Mouse (Mus musculus): ENCODE measurements at regions not wholly inside any gene's neighbourhood (a gene's known extent, or its start where the extent isn't known, plus 50 kb on each side); places are given as distances from the start of the nearest gene placed in this dataset.

GRCm38 (mm10) chr5:82964513-82964912 lies 390.5 kb downstream of the Tecrl start:
- Histone ChIP-seq H3K9me3 (ENCODE audit: control insufficient read depth, low read length) (no peaks in the 10 kb centered on the region), H3K27me3 (replicated peaks; ENCODE audit: control insufficient read depth, insufficient read depth, low read length) (no peaks in the 10 kb centered on the region), H3K36me3 (ENCODE audit: control insufficient read depth, insufficient read depth, low read length) (no peaks in the 10 kb centered on the region), H3K4me1 (replicated peaks; ENCODE audit: control insufficient read depth, insufficient read depth, low read length) (no peaks in the 10 kb centered on the region), H3K4me2 (no peak overlapping the region), H3K4me3 (ENCODE audit: low read depth, low read length) (no peak overlapping the region), H3K27ac (ENCODE audit: low read depth, low read length) (no peak overlapping the region), H3K9ac (ENCODE audit: low read depth, low read length) (no peak overlapping the region)
- ATAC-seq (replicated peaks; ENCODE audit: low FRiP score) (no peak), DNase-seq (ENCODE audit: low spot score) (no peak)
- 68% methylated on average over 3 of the region's 3 CpGs for WGBS

GRCm38 (mm10) chr5:82956012-82956411 lies 399.0 kb downstream of the Tecrl start:
- DNase-seq (ENCODE audit: low spot score): no peak
- no peak overlapping the region for H3K4me3 ChIP-seq (ENCODE audit: low read depth, low read length)
- H3K9ac ChIP-seq (ENCODE audit: low read depth, low read length): no peak overlapping the region
- H3K27ac ChIP-seq (ENCODE audit: low read depth, low read length): no peak overlapping the region
- H3K27me3 ChIP-seq (replicated peaks; ENCODE audit: control insufficient read depth, insufficient read depth, low read length): no peaks in the 10 kb centered on the region
- H3K4me1 ChIP-seq (replicated peaks; ENCODE audit: control insufficient read depth, insufficient read depth, low read length): no peaks in the 10 kb centered on the region
- no peaks in the 10 kb centered on the region for H3K9me3 ChIP-seq (ENCODE audit: control insufficient read depth, low read length)
- no peaks in the 10 kb centered on the region for H3K36me3 ChIP-seq (ENCODE audit: control insufficient read depth, insufficient read depth, low read length)
- ATAC-seq (replicated peaks; ENCODE audit: low FRiP score): no peak
- 70% methylated on average over 3 of the region's 3 CpGs for WGBS
- no peak overlapping the region for H3K4me2 ChIP-seq

- no peaks in the 10 kb centered on the region for H3K27me3 ChIP-seq (replicated peaks; ENCODE audit: control insufficient read depth, insufficient read depth, low read length)
- WGBS: 58% methylated on average over 1 of the region's 1 CpGs
- H3K4me1 ChIP-seq (replicated peaks; ENCODE audit: control insufficient read depth, insufficient read depth, low read length): no peaks in the 10 kb centered on the region
- no peaks in the 10 kb centered on the region for H3K9me3 ChIP-seq (ENCODE audit: control insufficient read depth, low read length)
- ATAC-seq (replicated peaks; ENCODE audit: low FRiP score) (peak; percentile 91), DNase-seq (ENCODE audit: low spot score) (no peak)
- no peak overlapping the region for H3K27ac ChIP-seq (ENCODE audit: low read depth, low read length)
- no peak overlapping the region for H3K4me3 ChIP-seq (ENCODE audit: low read depth, low read length)
- no peaks in the 10 kb centered on the region for H3K36me3 ChIP-seq (ENCODE audit: control insufficient read depth, insufficient read depth, low read length)
- H3K9ac ChIP-seq (ENCODE audit: low read depth, low read length): no peak overlapping the region
- no peak overlapping the region for H3K4me2 ChIP-seq
These were observed 407.9 kb downstream of the Tecrl start for GRCm38 (mm10) chr5:82947060-82947459.

GRCm38 (mm10) chr5:82939786-82940185 lies 415.2 kb downstream of the Tecrl start:
- no peak for DNase-seq (ENCODE audit: low spot score)
- ATAC-seq (replicated peaks; ENCODE audit: low FRiP score): no peak
- Histone ChIP-seq H3K9ac (ENCODE audit: low read depth, low read length) (no peak overlapping the region), H3K4me3 (ENCODE audit: low read depth, low read length) (no peak overlapping the region), H3K4me1 (replicated peaks; ENCODE audit: control insufficient read depth, insufficient read depth, low read length) (no peaks in the 10 kb centered on the region), H3K27me3 (replicated peaks; ENCODE audit: control insufficient read depth, insufficient read depth, low read length) (no peaks in the 10 kb centered on the region), H3K36me3 (ENCODE audit: control insufficient read depth, insufficient read depth, low read length) (no peaks in the 10 kb centered on the region), H3K9me3 (ENCODE audit: control insufficient read depth, low read length) (no peaks in the 10 kb centered on the region), H3K27ac (ENCODE audit: low read depth, low read length) (no peak overlapping the region), H3K4me2 (no peak overlapping the region)
- WGBS: 86% methylated on average over 1 of the region's 1 CpGs

- Histone ChIP-seq H3K27me3 (replicated peaks; ENCODE audit: control insufficient read depth, insufficient read depth, low read length) (no peaks in the 10 kb centered on the region), H3K4me1 (replicated peaks; ENCODE audit: control insufficient read depth, insufficient read depth, low read length) (no peaks in the 10 kb centered on the region), H3K4me2 (no peak overlapping the region), H3K36me3 (ENCODE audit: control insufficient read depth, insufficient read depth, low read length) (no peaks in the 10 kb centered on the region), H3K9ac (ENCODE audit: low read depth, low read length) (no peak overlapping the region), H3K9me3 (ENCODE audit: control insufficient read depth, low read length) (no peaks in the 10 kb centered on the region), H3K4me3 (ENCODE audit: low read depth, low read length) (no peak overlapping the region), H3K27ac (ENCODE audit: low read depth, low read length) (no peak overlapping the region)
- WGBS: 66% methylated on average over 3 of the region's 3 CpGs
- DNase-seq (ENCODE audit: low spot score) (no peak), ATAC-seq (replicated peaks; ENCODE audit: low FRiP score) (no peak)
These were observed 455.6 kb downstream of the Tecrl start for GRCm38 (mm10) chr5:82899347-82899746.

- ATAC-seq (replicated peaks; ENCODE audit: low FRiP score): no peak
- H3K36me3 ChIP-seq (ENCODE audit: control insufficient read depth, insufficient read depth, low read length): no peaks in the 10 kb centered on the region
- no peaks in the 10 kb centered on the region for H3K27me3 ChIP-seq (replicated peaks; ENCODE audit: control insufficient read depth, insufficient read depth, low read length)
- no peaks in the 10 kb centered on the region for H3K4me1 ChIP-seq (replicated peaks; ENCODE audit: control insufficient read depth, insufficient read depth, low read length)
- no peak overlapping the region for H3K4me2 ChIP-seq
- no peak overlapping the region for H3K27ac ChIP-seq (ENCODE audit: low read depth, low read length)
- H3K9ac ChIP-seq (ENCODE audit: low read depth, low read length): no peak overlapping the region
- no peak overlapping the region for H3K4me3 ChIP-seq (ENCODE audit: low read depth, low read length)
- no peaks in the 10 kb centered on the region for H3K9me3 ChIP-seq (ENCODE audit: control insufficient read depth, low read length)
- WGBS: 89% methylated on average over 1 of the region's 1 CpGs
- DNase-seq (ENCODE audit: low spot score): no peak
These were observed 456.1 kb downstream of the Tecrl start for GRCm38 (mm10) chr5:82898912-82899311.

GRCm38 (mm10) chr5:82898389-82898788 lies 456.6 kb downstream of the Tecrl start:
- Histone ChIP-seq H3K4me1 (replicated peaks; ENCODE audit: control insufficient read depth, insufficient read depth, low read length) (no peaks in the 10 kb centered on the region), H3K9me3 (ENCODE audit: control insufficient read depth, low read length) (no peaks in the 10 kb centered on the region), H3K27me3 (replicated peaks; ENCODE audit: control insufficient read depth, insufficient read depth, low read length) (no peaks in the 10 kb centered on the region), H3K36me3 (ENCODE audit: control insufficient read depth, insufficient read depth, low read length) (no peaks in the 10 kb centered on the region), H3K27ac (ENCODE audit: low read depth, low read length) (no peak overlapping the region), H3K9ac (ENCODE audit: low read depth, low read length) (no peak overlapping the region), H3K4me2 (no peak overlapping the region), H3K4me3 (ENCODE audit: low read depth, low read length) (no peak overlapping the region)
- ATAC-seq (replicated peaks; ENCODE audit: low FRiP score) (no peak), DNase-seq (ENCODE audit: low spot score) (no peak)
- WGBS: 76% methylated on average over 2 of the region's 2 CpGs

GRCm38 (mm10) chr5:82869264-82869663 lies 485.7 kb downstream of the Tecrl start:
- Histone ChIP-seq H3K4me3 (ENCODE audit: low read depth, low read length) (no peak overlapping the region), H3K36me3 (ENCODE audit: control insufficient read depth, insufficient read depth, low read length) (no peaks in the 10 kb centered on the region), H3K27me3 (replicated peaks; ENCODE audit: control insufficient read depth, insufficient read depth, low read length) (no peaks in the 10 kb centered on the region), H3K9ac (ENCODE audit: low read depth, low read length) (no peak overlapping the region), H3K9me3 (ENCODE audit: control insufficient read depth, low read length) (no peaks in the 10 kb centered on the region), H3K4me1 (replicated peaks; ENCODE audit: control insufficient read depth, insufficient read depth, low read length) (no peaks in the 10 kb centered on the region), H3K4me2 (no peak overlapping the region), H3K27ac (ENCODE audit: low read depth, low read length) (no peak overlapping the region)
- DNase-seq (ENCODE audit: low spot score): no peak
- ATAC-seq (replicated peaks; ENCODE audit: low FRiP score): no peak
- WGBS: 72% methylated on average over 2 of the region's 2 CpGs

- Histone ChIP-seq H3K4me3 (ENCODE audit: low read depth, low read length) (no peak overlapping the region), H3K27ac (ENCODE audit: low read depth, low read length) (no peak overlapping the region), H3K27me3 (replicated peaks; ENCODE audit: control insufficient read depth, insufficient read depth, low read length) (no peaks in the 10 kb centered on the region), H3K4me1 (replicated peaks; ENCODE audit: control insufficient read depth, insufficient read depth, low read length) (no peaks in the 10 kb centered on the region), H3K36me3 (ENCODE audit: control insufficient read depth, insufficient read depth, low read length) (no peaks in the 10 kb centered on the region), H3K9me3 (ENCODE audit: control insufficient read depth, low read length) (no peaks in the 10 kb centered on the region), H3K4me2 (no peak overlapping the region), H3K9ac (ENCODE audit: low read depth, low read length) (no peak overlapping the region)
- no peak for ATAC-seq (replicated peaks; ENCODE audit: low FRiP score)
- DNase-seq (ENCODE audit: low spot score): no peak
- WGBS: 77% methylated on average over 1 of the region's 1 CpGs
These were observed 490.6 kb downstream of the Tecrl start for GRCm38 (mm10) chr5:82864347-82864746.

All from liver, embryonic 11.5 days (tissue).